Mouse (Mus musculus): Measurements from ENCODE around the gene Zfp566. TPM values are rescaled to one million over a fixed set of nuclear protein-coding genes. Genes with fewer than 3 reads are reported as not detected.
"Not testable (repeated sequence)": the region's sequence is repeated elsewhere in the genome, so short reads cannot be mapped to it uniquely, and the experiment has no call there.

Gene Zfp566
- polyA plus RNA-seq (2016; fragmentation: Nextera tagmentation; extraction: Ambion mirVana), result 16.3 and 19.5 TPM in 2 replicates

- H3K36me3 ChIP-seq, result peaks cover 17% of the 10 kb centered on the region
- under 1% methylated on average over 40 of the region's 40 CpGs for WGBS
- H3K27ac ChIP-seq, result peak within 1 kb of the TSS; percentile 87
- peak within 1 kb of the TSS; percentile 74 for H3K9ac ChIP-seq
- ATAC-seq (ENCODE audit: insufficient number of reproducible peaks, insufficient read depth, low FRiP score, low TSS enrichment), result peak; percentile 89
- peak within 1 kb of the TSS; percentile 83 for H3K4me2 ChIP-seq (replicated peaks)
- no peaks in the 10 kb centered on the region for H3K27me3 ChIP-seq
- H3K9me3 ChIP-seq, result peaks cover 3% of the 10 kb centered on the region; the same call in 1 of the 2 replicates
- peaks cover 27% of the 10 kb centered on the region for H3K4me1 ChIP-seq
- H3K4me3 ChIP-seq, result peak within 1 kb of the TSS; percentile 70
Measured at GRCm38 (mm10) chr7:30090092-30090969, at the start of gene Zfp566, which contains the start of gene Gm26920. Gene Zfp566, minus strand, starts transcription at chr7:30090527. Gene Gm26920, minus strand, starts transcription at chr7:30090410.

- Histone ChIP-seq H3K4me3 (no peak overlapping the region), H3K36me3 (peaks cover 56% of the 10 kb centered on the region), H3K27me3 (no peaks in the 10 kb centered on the region), H3K4me1 (no peaks in the 10 kb centered on the region), H3K9ac (no peak overlapping the region), H3K9me3 (no peaks in the 10 kb centered on the region), H3K27ac (no peak overlapping the region), H3K4me2 (replicated peaks) (no peak overlapping the region)
- ATAC-seq (ENCODE audit: insufficient number of reproducible peaks, insufficient read depth, low FRiP score, low TSS enrichment), result no peak
- 93% methylated on average over 10 of the region's 10 CpGs for whole genome bisulfite sequencing
Measured at GRCm38 (mm10) chr7:30136826-30137225, 46.5 kb upstream of the Zfp566 start.

GRCm38 (mm10) chr7:30132396-30132795, 42.1 kb upstream of the Zfp566 start:
- H3K9ac ChIP-seq, result no peak overlapping the region
- H3K4me1 ChIP-seq, result no peaks in the 10 kb centered on the region
- no peak for ATAC-seq (ENCODE audit: insufficient number of reproducible peaks, insufficient read depth, low FRiP score, low TSS enrichment)
- no peak overlapping the region for H3K4me2 ChIP-seq (replicated peaks)
- no peak overlapping the region for H3K27ac ChIP-seq
- H3K9me3 ChIP-seq, result no peaks in the 10 kb centered on the region
- WGBS, result 91% methylated on average over 4 of the region's 4 CpGs
- peaks cover 84% of the 10 kb centered on the region for H3K36me3 ChIP-seq
- H3K4me3 ChIP-seq, result no peak overlapping the region
- no peaks in the 10 kb centered on the region for H3K27me3 ChIP-seq

GRCm38 (mm10) chr7:30129900-30130299, 39.6 kb upstream of the Zfp566 start:
- Histone ChIP-seq H3K4me2 (replicated peaks) (no peak overlapping the region), H3K9me3 (no peaks in the 10 kb centered on the region), H3K27me3 (no peaks in the 10 kb centered on the region), H3K27ac (no peak overlapping the region), H3K36me3 (peaks cover 79% of the 10 kb centered on the region), H3K4me1 (no peaks in the 10 kb centered on the region), H3K9ac (no peak overlapping the region), H3K4me3 (no peak overlapping the region)
- 92% methylated on average over 8 of the region's 8 CpGs for WGBS
- no peak for ATAC-seq (ENCODE audit: insufficient number of reproducible peaks, insufficient read depth, low FRiP score, low TSS enrichment)

- Histone ChIP-seq H3K27me3 (no peaks in the 10 kb centered on the region), H3K4me3 (peak overlapping the region; percentile 67), H3K4me1 (peaks cover 11% of the 10 kb centered on the region), H3K4me2 (replicated peaks) (peak overlapping the region; percentile 82), H3K9ac (peak overlapping the region; percentile 70), H3K36me3 (peaks cover 8% of the 10 kb centered on the region), H3K27ac (peak overlapping the region; percentile 88), H3K9me3 (no peaks in the 10 kb centered on the region; the same call in 1 of the 2 replicates)
- 4% methylated on average over 15 of the region's 15 CpGs for WGBS
- ATAC-seq (ENCODE audit: insufficient number of reproducible peaks, insufficient read depth, low FRiP score, low TSS enrichment), result peak; percentile 4; the same call in 1 of the 2 replicates
Measured at GRCm38 (mm10) chr7:30122188-30122530, 31.8 kb upstream of the Zfp566 start.

GRCm38 (mm10) chr7:30121308-30122187, 31.2 kb upstream of the Zfp566 start, which contains the start of gene Zfp382:
Gene Zfp382, plus strand, starts transcription at chr7:30121942.
- under 1% methylated on average over 61 of the region's 61 CpGs for WGBS
- peak within 1 kb of the TSS; percentile 88 for H3K27ac ChIP-seq

GRCm38 (mm10) chr7:30117935-30118334, 27.6 kb upstream of the Zfp566 start:
- not testable (repeated sequence) for H3K4me2 ChIP-seq (replicated peaks); H3K9me3 ChIP-seq; H3K36me3 ChIP-seq; H3K4me1 ChIP-seq; H3K9ac ChIP-seq; H3K4me3 ChIP-seq; H3K27ac ChIP-seq; H3K27me3 ChIP-seq; ATAC-seq (ENCODE audit: insufficient number of reproducible peaks, insufficient read depth, low FRiP score, low TSS enrichment)
- WGBS, result 92% methylated on average over 12 of the region's 12 CpGs

More at GRCm38 (mm10) chr7:30121308-30122187, 31.2 kb upstream of the Zfp566 start, which contains the start of gene Zfp382:
- peak within 1 kb of the TSS; percentile 82 for H3K4me2 ChIP-seq (replicated peaks)
- peaks cover 2% of the 10 kb centered on the region for H3K36me3 ChIP-seq
- no peaks in the 10 kb centered on the region; the same call in 1 of the 2 replicates for H3K9me3 ChIP-seq
- peaks cover 11% of the 10 kb centered on the region for H3K4me1 ChIP-seq
- H3K9ac ChIP-seq, result peak within 1 kb of the TSS; percentile 70
- ATAC-seq (ENCODE audit: insufficient number of reproducible peaks, insufficient read depth, low FRiP score, low TSS enrichment), result peak; percentile 94
- no peaks in the 10 kb centered on the region for H3K27me3 ChIP-seq
- peak within 1 kb of the TSS; percentile 67 for H3K4me3 ChIP-seq

- H3K9me3 ChIP-seq, result peaks cover 5% of the 10 kb centered on the region
- no peak overlapping the region for H3K4me2 ChIP-seq (replicated peaks)
- H3K27me3 ChIP-seq, result no peaks in the 10 kb centered on the region
- no peak overlapping the region for H3K4me3 ChIP-seq
- H3K36me3 ChIP-seq, result 0 out of 2 replicates have a peak, but pooled peaks cover 3% of the 10 kb centered on the region
- ATAC-seq (ENCODE audit: insufficient number of reproducible peaks, insufficient read depth, low FRiP score, low TSS enrichment), result no peak
- H3K4me1 ChIP-seq, result 0 out of 2 replicates have a peak, but pooled peaks cover under 1% of the 10 kb centered on the region
- H3K9ac ChIP-seq, result no peak overlapping the region
- H3K27ac ChIP-seq, result no peak overlapping the region
- WGBS, result 92% methylated on average over 5 of the region's 5 CpGs
Measured at GRCm38 (mm10) chr7:30116076-30116475, 25.7 kb upstream of the Zfp566 start.

GRCm38 (mm10) chr7:30099297-30099696, 9.0 kb upstream of the Zfp566 start:
- Histone ChIP-seq H3K4me1 (peaks cover 10% of the 10 kb centered on the region; the same call in 1 of the 2 replicates), H3K36me3 (peaks cover 64% of the 10 kb centered on the region), H3K27ac (no peak overlapping the region), H3K4me3 (no peak overlapping the region), H3K4me2 (replicated peaks) (no peak overlapping the region), H3K27me3 (no peaks in the 10 kb centered on the region), H3K9ac (no peak overlapping the region), H3K9me3 (peaks cover 20% of the 10 kb centered on the region)
- 94% methylated on average over 13 of the region's 13 CpGs for WGBS
- no peak for ATAC-seq (ENCODE audit: insufficient number of reproducible peaks, insufficient read depth, low FRiP score, low TSS enrichment)

GRCm38 (mm10) chr7:30095551-30096125, 5.3 kb upstream of the Zfp566 start:
- 7% methylated on average over 5 of the region's 5 CpGs for WGBS

More at GRCm38 (mm10) chr7:30095551-30096125, 5.3 kb upstream of the Zfp566 start:
- Histone ChIP-seq H3K36me3 (peaks cover 32% of the 10 kb centered on the region), H3K27ac (peak overlapping the region; percentile 48; the same call in 1 of the 2 replicates), H3K4me3 (peak overlapping the region; percentile 58), H3K4me2 (replicated peaks) (peak overlapping the region; percentile 66), H3K4me1 (peaks cover 15% of the 10 kb centered on the region; the same call in 1 of the 2 replicates), H3K27me3 (no peaks in the 10 kb centered on the region), H3K9me3 (0 out of 2 replicates have a peak, but pooled peaks cover 3% of the 10 kb centered on the region), H3K9ac (peak overlapping the region; percentile 66)
- ATAC-seq (ENCODE audit: insufficient number of reproducible peaks, insufficient read depth, low FRiP score, low TSS enrichment), result no peak

Data from embryonic facial prominence, embryonic 12.5 days (tissue).